Mouse (Mus musculus) hindbrain, embryonic 10.5 days (tissue): ENCODE data around the gene Gm13288. TPM values are rescaled to one million over a fixed set of nuclear protein-coding genes. Genes with fewer than 3 reads are reported as not detected.
"Not testable (repeated sequence)": the region's sequence is repeated elsewhere in the genome, so short reads cannot be mapped to it uniquely, and the experiment has no call there.

Source experiments
- DNase-seq: peaks from one replicate; pipeline ENCODE4 v3.0.0-alpha.2; 2017; ENCODE audit warnings: low spot score
- H3K27ac ChIP-seq: fragments of 300-500 bp; sonication (generic); 2 replicates; pipeline ENCODE4 v1.5.1; 2016; ENCODE audit warnings: mild to moderate bottlenecking, moderate library complexity
- H3K27me3 ChIP-seq: fragments of 300-500 bp; sonication (generic); 2 replicates; pipeline ENCODE4 v1.6.1; 2016; ENCODE audit warnings: mild to moderate bottlenecking; ENCODE audit not compliant: poor library complexity, insufficient read depth, severe bottlenecking
- H3K36me3 ChIP-seq: fragments of 300-500 bp; sonication (generic); 2 replicates; pipeline ENCODE4 v1.6.1; 2016; ENCODE audit warnings: mild to moderate bottlenecking, moderate library complexity
- H3K4me1 ChIP-seq: fragments of 300-500 bp; sonication (generic); replicated peaks from 2 replicates; pipeline ENCODE4 v1.6.1; 2016; ENCODE audit warnings: mild to moderate bottlenecking
- H3K4me3 ChIP-seq: fragments of 300-500 bp; sonication (generic); 2 replicates; pipeline ENCODE4 v1.5.1; 2016; ENCODE audit warnings: mild to moderate bottlenecking, moderate library complexity
- H3K9me3 ChIP-seq: fragments of 300-500 bp; sonication (generic); 2 replicates; pipeline ENCODE4 v1.6.1; 2016; ENCODE audit warnings: mild to moderate bottlenecking, moderate library complexity
- WGBS: fragments of 180-500 bp; shearing (Covaris S2); methylation state at CpG from one replicate; pipeline ENCODE4 v1.1.7; 2016; 5-methylcytosine and 5-hydroxymethylcytosine counted together
- polyA plus RNA-seq: library from polyadenylated mRNA; unstranded; fragments of >200 nt; fragmentation: Nextera tagmentation; extraction: Ambion mirVana; gene quantifications from 2 replicates; pipeline ENCODE4 v1.2.1, GENCODE M21; 2016

Gm13288 gene
- polyA plus RNA-seq, 1 experiment from 2014 or later: not detected

DNA sequence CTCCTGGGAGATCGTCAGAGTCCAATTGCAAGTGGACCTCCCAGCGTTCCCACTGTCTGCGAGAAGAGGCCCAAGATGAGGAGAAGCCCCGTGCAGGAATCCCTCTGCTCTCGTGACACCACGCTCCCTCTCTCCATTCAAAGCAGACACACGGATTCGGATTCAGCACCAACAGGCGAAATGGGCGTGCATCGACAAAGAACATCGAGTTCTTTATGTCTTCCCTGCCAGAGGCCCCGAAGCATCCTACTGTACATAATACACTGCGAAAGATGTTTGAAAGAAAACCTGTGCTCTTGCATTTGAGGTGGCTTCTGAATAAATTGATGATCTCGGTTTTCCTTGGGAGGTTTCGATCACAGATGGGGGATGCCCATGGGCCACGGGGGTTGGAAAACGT is 25.0 kb upstream of the Gm13288 start:
- not testable (repeated sequence) for H3K4me3 ChIP-seq, H3K27ac ChIP-seq, H3K36me3 ChIP-seq, DNase-seq, H3K27me3 ChIP-seq, H3K9me3 ChIP-seq, H3K4me1 ChIP-seq
- WGBS: 42% methylated on average over 16 of the region's 18 CpGs

DNA sequence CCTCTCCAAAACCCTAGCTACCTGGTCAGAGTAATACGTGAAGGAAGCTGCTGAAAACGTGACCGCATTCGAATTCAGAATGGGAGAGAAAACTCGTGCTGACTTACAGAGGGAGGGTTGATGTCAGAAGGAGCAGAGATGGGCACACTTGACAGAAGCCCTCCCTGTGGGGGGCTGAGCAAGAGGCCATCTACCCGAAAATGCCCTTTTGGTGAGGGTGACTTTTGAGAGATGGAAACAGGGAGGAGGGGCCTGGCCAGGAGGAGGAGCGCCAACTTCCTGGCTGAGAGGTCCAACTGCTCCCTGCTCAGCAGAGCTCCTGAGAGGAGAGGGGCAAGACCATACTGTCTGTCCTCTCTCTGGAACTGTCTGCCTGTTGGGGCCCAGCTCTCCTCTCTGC is 23.5 kb upstream of the Gm13288 start, which contains the start of gene Ifnz:
Ifnz (plus strand) TSS at position 301 of the 400 bp plus-strand sequence.
- H3K27ac ChIP-seq, H3K36me3 ChIP-seq, H3K4me1 ChIP-seq, DNase-seq, H3K27me3 ChIP-seq, H3K9me3 ChIP-seq: not testable (repeated sequence)
- 0 out of 2 replicates have a peak within 1 kb of the TSS, but pooled peaks have one; percentile 29 for H3K4me3 ChIP-seq
- WGBS: 24% methylated on average over 5 of the region's 7 CpGs

DNA sequence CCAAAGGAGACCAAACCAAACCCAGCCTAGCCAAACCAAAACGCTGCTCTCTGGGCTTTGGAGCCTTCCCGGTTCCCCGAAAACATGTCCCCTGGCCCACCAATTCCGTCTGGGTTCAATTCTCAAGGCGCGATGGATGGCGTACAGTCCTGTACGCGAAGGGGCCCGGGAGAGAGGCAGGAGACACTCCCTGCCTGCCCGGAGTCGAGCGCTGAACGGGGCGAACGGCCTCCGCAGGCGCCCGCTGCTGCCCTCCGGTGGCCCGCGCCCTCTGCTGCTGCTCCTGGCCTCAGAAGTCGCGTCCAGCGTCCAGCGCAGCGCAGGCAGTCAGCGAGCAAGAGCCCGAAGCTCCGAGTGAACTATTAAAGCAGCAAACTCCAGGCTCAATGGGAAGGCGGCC is 23.0 kb upstream of the Gm13288 start:
- 0 out of 2 replicates have a peak overlapping the region, but pooled peaks have one; percentile 29 for H3K4me3 ChIP-seq
- 0% methylated on average over 18 of the region's 31 CpGs for WGBS
- H3K9me3 ChIP-seq, H3K4me1 ChIP-seq, H3K27me3 ChIP-seq, DNase-seq, H3K36me3 ChIP-seq, H3K27ac ChIP-seq: not testable (repeated sequence)

DNA sequence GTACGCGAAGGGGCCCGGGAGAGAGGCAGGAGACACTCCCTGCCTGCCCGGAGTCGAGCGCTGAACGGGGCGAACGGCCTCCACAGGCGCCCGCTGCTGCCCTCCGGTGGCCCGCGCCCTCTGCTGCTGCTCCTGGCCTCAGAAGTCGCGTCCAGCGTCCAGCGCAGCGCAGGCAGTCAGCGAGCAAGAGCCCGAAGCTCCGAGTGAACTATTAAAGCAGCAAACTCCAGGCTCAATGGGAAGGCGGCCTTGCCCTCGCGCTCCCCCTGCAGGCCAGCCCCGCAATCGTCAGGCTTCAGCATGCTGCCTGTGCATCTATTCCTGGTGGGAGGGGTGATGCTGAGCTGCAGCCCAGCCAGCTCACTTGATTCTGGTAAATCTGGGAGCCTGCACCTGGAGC is 19.9 kb upstream of the Gm13288 start, which contains the start of gene Gm13276:
Gm13276 (plus strand) TSS at position 301 of the 400 bp plus-strand sequence.
- not testable (repeated sequence) for H3K4me1 ChIP-seq, H3K4me3 ChIP-seq, H3K27me3 ChIP-seq, H3K9me3 ChIP-seq, DNase-seq, H3K27ac ChIP-seq, H3K36me3 ChIP-seq
- no CpG with 5 or more reads among the region's 27 CpGs for WGBS

DNA sequence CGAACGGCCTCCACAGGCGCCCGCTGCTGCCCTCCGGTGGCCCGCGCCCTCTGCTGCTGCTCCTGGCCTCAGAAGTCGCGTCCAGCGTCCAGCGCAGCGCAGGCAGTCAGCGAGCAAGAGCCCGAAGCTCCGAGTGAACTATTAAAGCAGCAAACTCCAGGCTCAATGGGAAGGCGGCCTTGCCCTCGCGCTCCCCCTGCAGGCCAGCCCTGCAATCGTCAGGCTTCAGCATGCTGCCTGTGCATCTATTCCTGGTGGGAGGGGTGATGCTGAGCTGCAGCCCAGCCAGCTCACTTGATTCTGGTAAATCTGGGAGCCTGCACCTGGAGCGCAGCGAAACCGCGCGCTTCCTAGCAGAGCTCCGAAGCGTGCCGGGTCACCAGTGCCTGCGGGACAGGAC is 16.9 kb upstream of the Gm13288 start, which contains the start of gene Gm13277:
Gm13277 (plus strand) TSS at position 231 of the 400 bp plus-strand sequence.
- not testable (repeated sequence) for H3K4me1 ChIP-seq, H3K27ac ChIP-seq, H3K9me3 ChIP-seq, H3K4me3 ChIP-seq, H3K36me3 ChIP-seq, DNase-seq, H3K27me3 ChIP-seq
- 0% methylated on average over 5 of the region's 28 CpGs for WGBS

DNA sequence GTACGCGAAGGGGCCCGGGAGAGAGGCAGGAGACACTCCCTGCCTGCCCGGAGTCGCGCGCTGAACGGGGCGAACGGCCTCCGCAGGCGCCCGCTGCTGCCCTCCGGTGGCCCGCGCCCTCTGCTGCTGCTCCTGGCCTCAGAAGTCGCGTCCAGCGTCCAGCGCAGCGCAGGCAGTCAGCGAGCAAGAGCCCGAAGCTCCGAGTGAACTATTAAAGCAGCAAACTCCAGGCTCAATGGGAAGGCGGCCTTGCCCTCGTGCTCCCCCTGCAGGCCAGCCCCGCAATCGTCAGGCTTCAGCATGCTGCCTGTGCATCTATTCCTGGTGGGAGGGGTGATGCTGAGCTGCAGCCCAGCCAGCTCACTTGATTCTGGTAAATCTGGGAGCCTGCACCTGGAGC is 14.1 kb upstream of the Gm13288 start, which contains the start of gene Gm13278:
Gm13278 (plus strand) TSS at position 301 of the 400 bp plus-strand sequence.
- not testable (repeated sequence) for H3K36me3 ChIP-seq, H3K4me3 ChIP-seq, H3K27ac ChIP-seq, DNase-seq, H3K4me1 ChIP-seq, H3K27me3 ChIP-seq, H3K9me3 ChIP-seq
- WGBS: no CpG with 5 or more reads among the region's 28 CpGs

DNA sequence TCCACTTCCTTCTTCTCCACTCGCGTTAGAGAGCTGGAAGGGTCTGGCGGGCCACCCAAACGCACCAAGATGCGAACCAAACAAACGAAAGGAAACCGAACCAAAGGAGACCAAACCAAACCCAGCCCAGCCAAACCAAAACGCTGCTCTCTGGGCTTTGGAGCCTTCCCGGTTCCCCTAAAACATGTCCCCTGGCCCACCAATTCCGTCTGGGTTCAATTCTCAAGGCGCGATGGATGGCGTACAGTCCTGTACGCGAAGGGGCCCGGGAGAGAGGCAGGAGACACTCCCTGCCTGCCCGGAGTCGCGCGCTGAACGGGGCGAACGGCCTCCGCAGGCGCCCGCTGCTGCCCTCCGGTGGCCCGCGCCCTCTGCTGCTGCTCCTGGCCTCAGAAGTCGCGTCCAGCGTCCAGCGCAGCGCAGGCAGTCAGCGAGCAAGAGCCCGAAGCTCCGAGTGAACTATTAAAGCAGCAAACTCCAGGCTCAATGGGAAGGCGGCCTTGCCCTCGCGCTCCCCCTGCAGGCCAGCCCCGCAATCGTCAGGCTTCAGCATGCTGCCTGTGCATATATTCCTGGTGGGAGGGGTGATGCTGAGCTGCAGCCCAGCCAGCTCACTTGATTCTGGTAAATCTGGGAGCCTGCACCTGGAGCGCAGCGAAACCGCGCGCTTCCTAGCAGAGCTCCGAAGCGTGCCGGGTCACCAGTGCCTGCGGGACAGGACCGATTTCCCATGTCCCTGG is 11.2 kb upstream of the Gm13288 start, which contains the start of gene Gm13275:
Gm13275 (plus strand) TSS at position 552 of the 740 bp plus-strand sequence.
- not testable (repeated sequence) for H3K36me3 ChIP-seq, H3K4me1 ChIP-seq, H3K27ac ChIP-seq, DNase-seq, H3K27me3 ChIP-seq, H3K4me3 ChIP-seq, H3K9me3 ChIP-seq
- under 1% methylated on average over 19 of the region's 52 CpGs for WGBS

DNA sequence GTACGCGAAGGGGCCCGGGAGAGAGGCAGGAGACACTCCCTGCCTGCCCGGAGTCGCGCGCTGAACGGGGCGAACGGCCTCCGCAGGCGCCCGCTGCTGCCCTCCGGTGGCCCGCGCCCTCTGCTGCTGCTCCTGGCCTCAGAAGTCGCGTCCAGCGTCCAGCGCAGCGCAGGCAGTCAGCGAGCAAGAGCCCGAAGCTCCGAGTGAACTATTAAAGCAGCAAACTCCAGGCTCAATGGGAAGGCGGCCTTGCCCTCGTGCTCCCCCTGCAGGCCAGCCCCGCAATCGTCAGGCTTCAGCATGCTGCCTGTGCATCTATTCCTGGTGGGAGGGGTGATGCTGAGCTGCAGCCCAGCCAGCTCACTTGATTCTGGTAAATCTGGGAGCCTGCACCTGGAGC is 8.2 kb upstream of the Gm13288 start, which contains the start of gene Gm13279:
Gm13279 (plus strand) TSS at position 301 of the 400 bp plus-strand sequence.
- not testable (repeated sequence) for H3K36me3 ChIP-seq, H3K4me1 ChIP-seq, DNase-seq, H3K9me3 ChIP-seq, H3K4me3 ChIP-seq, H3K27me3 ChIP-seq, H3K27ac ChIP-seq
- no CpG with 5 or more reads among the region's 28 CpGs for WGBS

DNA sequence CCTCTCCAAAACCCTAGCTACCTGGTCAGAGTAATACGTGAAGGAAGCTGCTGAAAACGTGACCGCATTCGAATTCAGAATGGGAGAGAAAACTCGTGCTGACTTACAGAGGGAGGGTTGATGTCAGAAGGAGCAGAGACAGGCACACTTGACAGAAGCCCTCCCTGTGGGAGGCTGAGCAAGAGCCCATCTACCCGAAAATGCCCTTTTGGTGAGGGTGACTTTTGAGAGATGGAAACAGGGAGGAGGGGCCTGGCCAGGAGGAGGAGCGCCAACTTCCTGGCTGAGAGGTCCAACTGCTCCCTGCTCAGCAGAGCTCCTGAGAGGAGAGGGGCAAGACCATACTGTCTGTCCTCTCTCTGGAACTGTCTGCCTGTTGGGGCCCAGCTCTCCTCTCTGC is 6.0 kb upstream of the Gm13288 start, which contains the start of gene Gm13285:
Gm13285 (plus strand) TSS at position 301 of the 400 bp plus-strand sequence.
- not testable (repeated sequence) for DNase-seq, H3K9me3 ChIP-seq

DNA sequence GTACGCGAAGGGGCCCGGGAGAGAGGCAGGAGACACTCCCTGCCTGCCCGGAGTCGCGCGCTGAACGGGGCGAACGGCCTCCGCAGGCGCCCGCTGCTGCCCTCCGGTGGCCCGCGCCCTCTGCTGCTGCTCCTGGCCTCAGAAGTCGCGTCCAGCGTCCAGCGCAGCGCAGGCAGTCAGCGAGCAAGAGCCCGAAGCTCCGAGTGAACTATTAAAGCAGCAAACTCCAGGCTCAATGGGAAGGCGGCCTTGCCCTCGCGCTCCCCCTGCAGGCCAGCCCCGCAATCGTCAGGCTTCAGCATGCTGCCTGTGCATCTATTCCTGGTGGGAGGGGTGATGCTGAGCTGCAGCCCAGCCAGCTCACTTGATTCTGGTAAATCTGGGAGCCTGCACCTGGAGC is 2.4 kb upstream of the Gm13288 start, which contains the start of gene Gm13287:
Gm13287 (plus strand) TSS at position 301 of the 400 bp plus-strand sequence.
- WGBS: no CpG with 5 or more reads among the region's 29 CpGs
- DNase-seq, H3K36me3 ChIP-seq, H3K27ac ChIP-seq, H3K4me3 ChIP-seq, H3K9me3 ChIP-seq, H3K4me1 ChIP-seq: not testable (repeated sequence)
- peaks cover 13% of the 10 kb centered on the region; the same call in 1 of the 2 replicates for H3K27me3 ChIP-seq

More for the DNA sequence above, 6.0 kb upstream of the Gm13288 start, which contains the start of gene Gm13285:
- not testable (repeated sequence) for H3K36me3 ChIP-seq, H3K27ac ChIP-seq, H3K27me3 ChIP-seq, H3K4me3 ChIP-seq, H3K4me1 ChIP-seq
- whole genome bisulfite sequencing: 11% methylated on average over 6 of the region's 7 CpGs

DNA sequence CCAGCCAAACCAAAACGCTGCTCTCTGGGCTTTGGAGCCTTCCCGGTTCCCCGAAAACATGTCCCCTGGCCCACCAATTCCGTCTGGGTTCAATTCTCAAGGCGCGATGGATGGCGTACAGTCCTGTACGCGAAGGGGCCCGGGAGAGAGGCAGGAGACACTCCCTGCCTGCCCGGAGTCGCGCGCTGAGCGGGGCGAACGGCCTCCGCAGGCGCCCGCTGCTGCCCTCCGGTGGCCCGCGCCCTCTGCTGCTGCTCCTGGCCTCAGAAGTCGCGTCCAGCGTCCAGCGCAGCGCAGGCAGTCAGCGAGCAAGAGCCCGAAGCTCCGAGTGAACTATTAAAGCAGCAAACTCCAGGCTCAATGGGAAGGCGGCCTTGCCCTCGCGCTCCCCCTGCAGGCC is 430 bp downstream of the Gm13288 start:
- not testable (repeated sequence) for DNase-seq, H3K4me1 ChIP-seq, H3K9me3 ChIP-seq, H3K27ac ChIP-seq, H3K36me3 ChIP-seq
- Histone ChIP-seq H3K4me3 (0 out of 2 replicates have a peak overlapping the region, but pooled peaks have one; percentile 27), H3K27me3 (peaks cover 15% of the 10 kb centered on the region; the same call in 1 of the 2 replicates)
- 0% methylated on average over 8 of the region's 34 CpGs for WGBS

DNA sequence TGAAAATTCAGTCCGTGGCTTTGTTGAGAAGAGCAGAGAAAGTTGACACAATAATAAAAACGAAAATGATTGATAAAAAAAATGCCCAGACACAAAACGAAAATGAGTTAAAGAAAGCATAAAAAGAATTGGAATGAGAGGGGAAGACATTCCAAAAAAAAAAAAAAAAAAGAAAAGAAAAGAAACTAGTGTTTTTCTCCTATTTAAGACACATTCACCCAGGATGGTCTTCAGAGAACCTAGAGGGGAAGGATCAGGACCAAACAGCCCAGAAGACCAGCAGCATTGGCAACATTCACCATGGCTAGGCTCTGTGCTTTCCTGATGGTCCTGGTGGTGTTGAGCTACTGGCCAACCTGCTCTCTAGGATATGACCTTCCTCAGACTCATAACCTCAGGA is 10.6 kb downstream of the Gm13288 start, which contains the start of gene Ifna7:
Ifna7 (plus strand) TSS at position 301 of the 400 bp plus-strand sequence.
- WGBS: 67% methylated on average over 3 of the region's 3 CpGs
- no peak for DNase-seq
- no peak within 1 kb of the TSS for H3K4me3 ChIP-seq

DNA sequence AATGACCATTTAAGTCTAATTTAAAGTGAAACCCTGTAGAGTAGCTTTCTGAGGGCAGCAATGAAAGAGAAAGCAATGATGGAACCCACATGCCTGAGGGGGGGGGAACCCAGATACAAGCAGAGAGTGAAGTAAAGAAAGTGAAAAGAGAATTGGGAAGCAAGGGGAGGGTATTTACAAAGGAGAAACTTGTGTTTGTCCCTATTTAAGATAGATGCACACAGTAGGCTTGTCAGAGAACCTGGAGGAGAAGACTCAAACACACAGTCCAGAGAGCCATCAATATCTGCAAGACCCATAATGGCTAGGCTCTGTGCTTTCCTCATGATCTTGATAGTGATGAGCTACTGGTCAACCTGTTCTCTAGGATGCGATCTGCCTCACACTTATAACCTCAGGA is 14.3 kb downstream of the Gm13288 start, which contains the start of gene Ifna11:
Ifna11 (plus strand) TSS at position 301 of the 400 bp plus-strand sequence.
- Histone ChIP-seq H3K4me1 (no peaks in the 10 kb centered on the region), H3K36me3 (no peaks in the 10 kb centered on the region), H3K4me3 (no peak within 1 kb of the TSS), H3K27ac (no peak within 1 kb of the TSS), H3K27me3 (no peaks in the 10 kb centered on the region), H3K9me3 (no peaks in the 10 kb centered on the region)
- 82% methylated on average over 1 of the region's 1 CpGs for WGBS
- DNase-seq: no peak

More for the DNA sequence above, 10.6 kb downstream of the Gm13288 start, which contains the start of gene Ifna7:
- no peaks in the 10 kb centered on the region for H3K4me1 ChIP-seq
- H3K9me3 ChIP-seq: no peaks in the 10 kb centered on the region
- no peak within 1 kb of the TSS for H3K27ac ChIP-seq
- no peaks in the 10 kb centered on the region for H3K27me3 ChIP-seq
- H3K36me3 ChIP-seq: no peaks in the 10 kb centered on the region
